Mouse (Mus musculus) erythroblast, embryonic 14.5 days (primary cell): Measurements from ENCODE around the gene Tbc1d8b.

Experiments used
- GATA1 ChIP-seq: IDR thresholded peaks from 2 replicates; pipeline ENCODE4 v1.6.1; 2012; ENCODE audit warnings: low read length, inconsistent platforms, mixed read lengths
- TAL1 ChIP-seq: IDR thresholded peaks from 3 replicates; pipeline ENCODE4 v1.6.1; 2012; ENCODE audit warnings: low read length, inconsistent platforms, mixed read lengths

DNA sequence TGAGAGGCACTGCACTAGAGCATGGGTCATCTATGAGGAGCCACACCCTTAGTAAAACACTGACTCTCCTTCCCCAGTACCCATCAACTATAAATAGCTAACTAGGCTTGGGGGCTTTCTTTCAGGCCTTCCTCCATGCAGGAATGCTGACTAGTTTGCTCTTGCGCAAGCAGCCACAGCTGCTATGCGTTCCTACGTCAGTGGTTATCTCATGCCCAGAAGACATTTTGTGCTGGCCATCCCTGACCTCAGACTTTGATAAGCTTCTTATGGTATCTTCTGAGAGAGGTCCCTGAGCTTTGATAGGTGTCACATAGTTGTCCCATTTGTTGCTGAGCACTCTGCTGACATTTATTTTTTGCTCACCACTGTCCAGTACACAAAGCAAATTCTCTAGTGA, 31.5 kb upstream of the Tbc1d8b start:
- TF ChIP-seq TAL1 = no peak
- TF ChIP-seq GATA1 = no peak
